Mouse (Mus musculus) midbrain, embryonic 15.5 days (tissue): ENCODE results near the gene Crtc1. TPM values are rescaled to one million over a fixed set of nuclear protein-coding genes. Genes with fewer than 3 reads are reported as not detected.

Source experiments
- ATAC-seq: fragments of 200-750 bp; cut with Nextera tagmentation; replicated peaks from 2 replicates; pipeline ENCODE4 v1.8.0; 2017; ENCODE audit warnings: moderate TSS enrichment
- H3K27ac ChIP-seq: fragments of 300-500 bp; sonication (generic); 2 replicates; pipeline ENCODE4 v1.5.1; 2015; ENCODE audit warnings: mild to moderate bottlenecking, inconsistent platforms
- H3K27me3 ChIP-seq: fragments of 300-500 bp; sonication (generic); replicated peaks from 2 replicates; pipeline ENCODE4 v1.6.1; 2015; ENCODE audit warnings: inconsistent platforms
- H3K36me3 ChIP-seq: fragments of 300-500 bp; sonication (generic); replicated peaks from 2 replicates; pipeline ENCODE4 v1.6.1; 2015; ENCODE audit warnings: inconsistent platforms
- H3K4me1 ChIP-seq: fragments of 300-500 bp; sonication (generic); 2 replicates; pipeline ENCODE4 v1.6.1; 2015; ENCODE audit warnings: inconsistent platforms
- H3K4me2 ChIP-seq: fragments of 300-500 bp; sonication (generic); 2 replicates; pipeline ENCODE4 v1.6.1; 2015; ENCODE audit warnings: inconsistent platforms, mild to moderate bottlenecking, moderate library complexity
- H3K4me3 ChIP-seq: fragments of 300-500 bp; sonication (generic); 2 replicates; pipeline ENCODE4 v1.5.1; 2015; ENCODE audit warnings: mild to moderate bottlenecking, inconsistent platforms
- H3K9ac ChIP-seq: fragments of 300-500 bp; sonication (generic); 2 replicates; pipeline ENCODE4 v1.6.1; 2015; ENCODE audit warnings: mild to moderate bottlenecking, inconsistent platforms
- H3K9me3 ChIP-seq: fragments of 300-500 bp; sonication (generic); 2 replicates; pipeline ENCODE4 v1.6.1; 2016; ENCODE audit warnings: inconsistent platforms
- WGBS: fragments of 180-500 bp; shearing (Covaris S2); methylation state at CpG from one replicate; pipeline ENCODE4 v1.1.7; 2015; ENCODE audit warnings: mixed read lengths; 5-methylcytosine and 5-hydroxymethylcytosine counted together
- polyA plus RNA-seq: library from polyadenylated mRNA; unstranded; fragments of >200 nt; fragmentation: Nextera tagmentation; extraction: Ambion mirVana; gene quantifications from 2 replicates; pipeline ENCODE4 v1.2.1, GENCODE M21; 2015

The Crtc1 gene
- polyA plus RNA-seq, 1 experiment from 2014 or later: 58.7 TPM

GRCm38 (mm10) chr8:70469938-70470337 lies 30.6 kb upstream of the Crtc1 start:
- H3K27me3 ChIP-seq: no peaks in the 10 kb centered on the region
- ATAC-seq: no peak
- WGBS: 61% methylated on average over 2 of the region's 2 CpGs
- H3K36me3 ChIP-seq: no peaks in the 10 kb centered on the region
- peaks cover 8% of the 10 kb centered on the region; the same call in 1 of the 2 replicates for H3K4me1 ChIP-seq
- H3K4me3 ChIP-seq: no peak overlapping the region
- no peak overlapping the region for H3K9ac ChIP-seq
- no peak overlapping the region for H3K4me2 ChIP-seq
- no peak overlapping the region for H3K27ac ChIP-seq
- H3K9me3 ChIP-seq: no peaks in the 10 kb centered on the region

- no peaks in the 10 kb centered on the region for H3K36me3 ChIP-seq
- ATAC-seq: 0 out of 2 replicates have a peak, but pooled peaks have one; percentile 35
- no peak overlapping the region for H3K4me3 ChIP-seq
- H3K27me3 ChIP-seq: no peaks in the 10 kb centered on the region
- H3K4me2 ChIP-seq: no peak overlapping the region
- H3K4me1 ChIP-seq: peaks cover 7% of the 10 kb centered on the region; the same call in 1 of the 2 replicates
- no peak overlapping the region for H3K9ac ChIP-seq
- no peaks in the 10 kb centered on the region for H3K9me3 ChIP-seq
- WGBS: 47% methylated on average over 10 of the region's 10 CpGs
- H3K27ac ChIP-seq: no peak overlapping the region
These were observed 30.0 kb upstream of the Crtc1 start for GRCm38 (mm10) chr8:70469295-70469916.

GRCm38 (mm10) chr8:70468733-70469132 lies 29.4 kb upstream of the Crtc1 start:
- ATAC-seq: no peak
- no peak overlapping the region for H3K4me3 ChIP-seq
- no peak overlapping the region for H3K9ac ChIP-seq
- no peaks in the 10 kb centered on the region for H3K27me3 ChIP-seq
- 93% methylated on average over 4 of the region's 4 CpGs for WGBS
- no peak overlapping the region for H3K27ac ChIP-seq
- H3K4me2 ChIP-seq: no peak overlapping the region
- H3K4me1 ChIP-seq: peaks cover 8% of the 10 kb centered on the region
- H3K9me3 ChIP-seq: no peaks in the 10 kb centered on the region
- no peaks in the 10 kb centered on the region for H3K36me3 ChIP-seq

GRCm38 (mm10) chr8:70467907-70468306 lies 28.5 kb upstream of the Crtc1 start:
- H3K36me3 ChIP-seq: no peaks in the 10 kb centered on the region
- H3K4me1 ChIP-seq: peaks cover 14% of the 10 kb centered on the region
- WGBS: 81% methylated on average over 1 of the region's 1 CpGs
- ATAC-seq: no peak
- H3K9ac ChIP-seq: no peak overlapping the region
- H3K27ac ChIP-seq: no peak overlapping the region
- H3K27me3 ChIP-seq: no peaks in the 10 kb centered on the region
- H3K9me3 ChIP-seq: no peaks in the 10 kb centered on the region
- no peak overlapping the region for H3K4me3 ChIP-seq
- no peak overlapping the region for H3K4me2 ChIP-seq

- ATAC-seq: no peak
- no peaks in the 10 kb centered on the region for H3K36me3 ChIP-seq
- H3K4me2 ChIP-seq: no peak overlapping the region
- H3K4me3 ChIP-seq: no peak overlapping the region
- H3K9me3 ChIP-seq: no peaks in the 10 kb centered on the region
- 79% methylated on average over 5 of the region's 5 CpGs for WGBS
- no peak overlapping the region for H3K27ac ChIP-seq
- H3K27me3 ChIP-seq: no peaks in the 10 kb centered on the region
- H3K9ac ChIP-seq: no peak overlapping the region
- peaks cover 14% of the 10 kb centered on the region for H3K4me1 ChIP-seq
These were observed 27.9 kb upstream of the Crtc1 start for GRCm38 (mm10) chr8:70467229-70467725.

- no peaks in the 10 kb centered on the region for H3K9me3 ChIP-seq
- H3K27ac ChIP-seq: no peak overlapping the region
- no peaks in the 10 kb centered on the region for H3K36me3 ChIP-seq
- H3K9ac ChIP-seq: no peak overlapping the region
- no peak overlapping the region for H3K4me3 ChIP-seq
- WGBS: 75% methylated on average over 11 of the region's 11 CpGs
- ATAC-seq: no peak
- H3K27me3 ChIP-seq: no peaks in the 10 kb centered on the region
- H3K4me2 ChIP-seq: no peak overlapping the region
- peaks cover 14% of the 10 kb centered on the region for H3K4me1 ChIP-seq
These were observed 27.4 kb upstream of the Crtc1 start for GRCm38 (mm10) chr8:70466771-70467170.

- no peak overlapping the region for H3K27ac ChIP-seq
- no peaks in the 10 kb centered on the region for H3K9me3 ChIP-seq
- peaks cover 14% of the 10 kb centered on the region for H3K4me1 ChIP-seq
- no peak overlapping the region for H3K4me3 ChIP-seq
- H3K4me2 ChIP-seq: no peak overlapping the region
- no peaks in the 10 kb centered on the region for H3K36me3 ChIP-seq
- no peak for ATAC-seq
- H3K27me3 ChIP-seq: no peaks in the 10 kb centered on the region
- no peak overlapping the region for H3K9ac ChIP-seq
- WGBS: 86% methylated on average over 4 of the region's 4 CpGs
These were observed 26.9 kb upstream of the Crtc1 start for GRCm38 (mm10) chr8:70466305-70466704.

GRCm38 (mm10) chr8:70465701-70466100 lies 26.3 kb upstream of the Crtc1 start:
- 96% methylated on average over 4 of the region's 4 CpGs for WGBS
- no peaks in the 10 kb centered on the region for H3K27me3 ChIP-seq
- no peaks in the 10 kb centered on the region for H3K36me3 ChIP-seq
- H3K4me3 ChIP-seq: no peak overlapping the region
- H3K4me2 ChIP-seq: no peak overlapping the region
- no peak for ATAC-seq
- H3K27ac ChIP-seq: no peak overlapping the region
- peaks cover 14% of the 10 kb centered on the region for H3K4me1 ChIP-seq
- H3K9me3 ChIP-seq: no peaks in the 10 kb centered on the region
- H3K9ac ChIP-seq: no peak overlapping the region

GRCm38 (mm10) chr8:70464162-70464561 lies 24.8 kb upstream of the Crtc1 start:
- WGBS: 90% methylated on average over 6 of the region's 6 CpGs
- no peak overlapping the region for H3K4me3 ChIP-seq
- no peak for ATAC-seq
- peaks cover 7% of the 10 kb centered on the region; the same call in 1 of the 2 replicates for H3K4me1 ChIP-seq
- no peaks in the 10 kb centered on the region for H3K9me3 ChIP-seq
- H3K27ac ChIP-seq: no peak overlapping the region
- no peak overlapping the region for H3K9ac ChIP-seq
- H3K4me2 ChIP-seq: no peak overlapping the region
- H3K27me3 ChIP-seq: no peaks in the 10 kb centered on the region
- no peaks in the 10 kb centered on the region for H3K36me3 ChIP-seq

- H3K36me3 ChIP-seq: no peaks in the 10 kb centered on the region
- no peaks in the 10 kb centered on the region for H3K9me3 ChIP-seq
- no peaks in the 10 kb centered on the region for H3K27me3 ChIP-seq
- 58% methylated on average over 4 of the region's 4 CpGs for WGBS
- no peak overlapping the region for H3K4me3 ChIP-seq
- H3K4me1 ChIP-seq: peaks cover 7% of the 10 kb centered on the region; the same call in 1 of the 2 replicates
- no peak for ATAC-seq
- H3K27ac ChIP-seq: no peak overlapping the region
- no peak overlapping the region for H3K4me2 ChIP-seq
- H3K9ac ChIP-seq: no peak overlapping the region
These were observed 23.9 kb upstream of the Crtc1 start for GRCm38 (mm10) chr8:70463306-70463705.

- no peaks in the 10 kb centered on the region for H3K9me3 ChIP-seq
- WGBS: 93% methylated on average over 8 of the region's 8 CpGs
- no peak for ATAC-seq
These were observed 23.1 kb upstream of the Crtc1 start for GRCm38 (mm10) chr8:70462516-70462813.

GRCm38 (mm10) chr8:70461765-70462515 lies 22.6 kb upstream of the Crtc1 start:
- Histone ChIP-seq H3K4me3 (no peak overlapping the region), H3K9ac (no peak overlapping the region), H3K27me3 (no peaks in the 10 kb centered on the region), H3K36me3 (no peaks in the 10 kb centered on the region), H3K4me1 (peaks cover 7% of the 10 kb centered on the region; the same call in 1 of the 2 replicates), H3K9me3 (no peaks in the 10 kb centered on the region), H3K4me2 (no peak overlapping the region), H3K27ac (no peak overlapping the region)
- no peak for ATAC-seq
- WGBS: 87% methylated on average over 16 of the region's 16 CpGs

More at GRCm38 (mm10) chr8:70462516-70462813, 23.1 kb upstream of the Crtc1 start:
- H3K4me2 ChIP-seq: no peak overlapping the region
- no peak overlapping the region for H3K27ac ChIP-seq
- H3K27me3 ChIP-seq: no peaks in the 10 kb centered on the region
- H3K4me3 ChIP-seq: no peak overlapping the region
- H3K4me1 ChIP-seq: peaks cover 7% of the 10 kb centered on the region; the same call in 1 of the 2 replicates
- no peaks in the 10 kb centered on the region for H3K36me3 ChIP-seq
- no peak overlapping the region for H3K9ac ChIP-seq
